Mouse (Mus musculus) hindbrain, embryonic 13.5 days (tissue): ENCODE results near the gene Fxyd2. TPM values are rescaled to one million over a fixed set of nuclear protein-coding genes. Genes with fewer than 3 reads are reported as not detected.

Source experiments
- ATAC-seq: fragments of 200-750 bp; cut with Nextera tagmentation; 2 replicates; pipeline ENCODE4 v1.8.0; 2017; ENCODE audit warnings: moderate TSS enrichment; ENCODE audit not compliant: low FRiP score
- H3K27ac ChIP-seq: fragments of 300-500 bp; sonication (generic); 2 replicates; pipeline ENCODE4 v1.5.1; 2015; ENCODE audit warnings: inconsistent platforms, mild to moderate bottlenecking, moderate library complexity
- H3K27me3 ChIP-seq: fragments of 300-500 bp; sonication (generic); 2 replicates; pipeline ENCODE4 v1.6.1; 2015; ENCODE audit warnings: mild to moderate bottlenecking, inconsistent platforms
- H3K36me3 ChIP-seq: fragments of 300-500 bp; sonication (generic); 2 replicates; pipeline ENCODE4 v1.6.1; 2015; ENCODE audit warnings: mild to moderate bottlenecking, inconsistent platforms
- H3K4me1 ChIP-seq: fragments of 300-500 bp; sonication (generic); replicated peaks from 2 replicates; pipeline ENCODE4 v1.6.1; 2015; ENCODE audit warnings: inconsistent platforms
- H3K4me2 ChIP-seq: fragments of 300-500 bp; sonication (generic); 2 replicates; pipeline ENCODE4 v1.6.1; 2015; ENCODE audit warnings: inconsistent platforms, mild to moderate bottlenecking, moderate library complexity
- H3K4me3 ChIP-seq: fragments of 300-500 bp; sonication (generic); 2 replicates; pipeline ENCODE4 v1.5.1; 2015; ENCODE audit warnings: mild to moderate bottlenecking, inconsistent platforms
- H3K9ac ChIP-seq: fragments of 300-500 bp; sonication (generic); 2 replicates; pipeline ENCODE4 v1.6.1; 2015; ENCODE audit warnings: mild to moderate bottlenecking, inconsistent platforms
- H3K9me3 ChIP-seq: fragments of 300-500 bp; sonication (generic); 2 replicates; pipeline ENCODE4 v1.6.1; 2016; ENCODE audit warnings: inconsistent platforms
- WGBS: fragments of 180-500 bp; shearing (Covaris S2); methylation state at CpG from one replicate; pipeline ENCODE4 v1.1.7; 2015; 5-methylcytosine and 5-hydroxymethylcytosine counted together
- polyA plus RNA-seq: library from polyadenylated mRNA; unstranded; fragments of >200 nt; fragmentation: Nextera tagmentation; extraction: Ambion mirVana; gene quantifications from 2 replicates; pipeline ENCODE4 v1.2.1, GENCODE M21; 2015

Fxyd2 gene
- polyA plus RNA-seq, 1 experiment from 2014 or later, result 6.4 TPM

- no peak overlapping the region for H3K27ac ChIP-seq
- no peak overlapping the region for H3K4me3 ChIP-seq
- peaks cover 15% of the 10 kb centered on the region for H3K27me3 ChIP-seq
- peaks cover 5% of the 10 kb centered on the region for H3K4me1 ChIP-seq
- ATAC-seq, result no peak
- no peak overlapping the region for H3K4me2 ChIP-seq
- no peaks in the 10 kb centered on the region for H3K9me3 ChIP-seq
- WGBS, result 76% methylated on average over 4 of the region's 4 CpGs
- H3K36me3 ChIP-seq, result no peaks in the 10 kb centered on the region
- H3K9ac ChIP-seq, result no peak overlapping the region
These were observed 13.4 kb downstream of the Fxyd2 start for GRCm38 (mm10) chr9:45412700-45413477.

- no peaks in the 10 kb centered on the region for H3K9me3 ChIP-seq
- H3K27ac ChIP-seq, result no peak overlapping the region
- H3K9ac ChIP-seq, result no peak overlapping the region
- peaks cover 15% of the 10 kb centered on the region for H3K27me3 ChIP-seq
- no peak overlapping the region for H3K4me2 ChIP-seq
- ATAC-seq, result no peak
- H3K4me1 ChIP-seq, result peaks cover 5% of the 10 kb centered on the region
- WGBS, result 59% methylated on average over 5 of the region's 5 CpGs
- no peaks in the 10 kb centered on the region for H3K36me3 ChIP-seq
- no peak overlapping the region for H3K4me3 ChIP-seq
These were observed 14.1 kb downstream of the Fxyd2 start for GRCm38 (mm10) chr9:45413478-45414140.

GRCm38 (mm10) chr9:45415912-45416311 is 16.4 kb downstream of the Fxyd2 start:
- ATAC-seq, result no peak
- Histone ChIP-seq H3K9ac (no peak overlapping the region), H3K4me3 (no peak overlapping the region), H3K27me3 (peaks cover 10% of the 10 kb centered on the region; the same call in 1 of the 2 replicates), H3K4me1 (peaks cover 5% of the 10 kb centered on the region), H3K36me3 (no peaks in the 10 kb centered on the region), H3K9me3 (no peaks in the 10 kb centered on the region), H3K4me2 (no peak overlapping the region), H3K27ac (no peak overlapping the region)
- 47% methylated on average over 4 of the region's 4 CpGs for WGBS

- no peak for ATAC-seq
- H3K4me2 ChIP-seq, result no peak overlapping the region
- H3K9me3 ChIP-seq, result no peaks in the 10 kb centered on the region
- H3K36me3 ChIP-seq, result no peaks in the 10 kb centered on the region
- no peak overlapping the region for H3K27ac ChIP-seq
- H3K9ac ChIP-seq, result no peak overlapping the region
- WGBS, result 32% methylated on average over 8 of the region's 8 CpGs
- 0 out of 2 replicates have a peak, but pooled peaks cover 9% of the 10 kb centered on the region for H3K27me3 ChIP-seq
- H3K4me3 ChIP-seq, result no peak overlapping the region
- H3K4me1 ChIP-seq, result peaks cover under 1% of the 10 kb centered on the region
These were observed 17.8 kb downstream of the Fxyd2 start for GRCm38 (mm10) chr9:45417245-45417644.

- 54% methylated on average over 8 of the region's 8 CpGs for WGBS
These were observed 18.8 kb downstream of the Fxyd2 start for GRCm38 (mm10) chr9:45418252-45418651.

GRCm38 (mm10) chr9:45421209-45421608 is 21.7 kb downstream of the Fxyd2 start:
- Histone ChIP-seq H3K36me3 (no peaks in the 10 kb centered on the region), H3K9me3 (no peaks in the 10 kb centered on the region), H3K4me3 (no peak overlapping the region), H3K9ac (no peak overlapping the region), H3K4me2 (no peak overlapping the region), H3K4me1 (no peaks in the 10 kb centered on the region), H3K27me3 (0 out of 2 replicates have a peak, but pooled peaks cover 24% of the 10 kb centered on the region), H3K27ac (no peak overlapping the region)
- no peak for ATAC-seq
- 58% methylated on average over 8 of the region's 8 CpGs for WGBS

More at GRCm38 (mm10) chr9:45418252-45418651, 18.8 kb downstream of the Fxyd2 start:
- ATAC-seq, result no peak
- Histone ChIP-seq H3K9ac (no peak overlapping the region), H3K27me3 (0 out of 2 replicates have a peak, but pooled peaks cover 12% of the 10 kb centered on the region), H3K27ac (no peak overlapping the region), H3K4me1 (no peaks in the 10 kb centered on the region), H3K36me3 (no peaks in the 10 kb centered on the region), H3K9me3 (no peaks in the 10 kb centered on the region), H3K4me3 (no peak overlapping the region), H3K4me2 (no peak overlapping the region)

- H3K9me3 ChIP-seq, result no peaks in the 10 kb centered on the region
- H3K9ac ChIP-seq, result no peak overlapping the region
- 83% methylated on average over 7 of the region's 7 CpGs for WGBS
- no peak overlapping the region for H3K4me2 ChIP-seq
- no peak overlapping the region for H3K4me3 ChIP-seq
- peaks cover 36% of the 10 kb centered on the region for H3K27me3 ChIP-seq
- ATAC-seq, result no peak
- H3K36me3 ChIP-seq, result no peaks in the 10 kb centered on the region
- H3K27ac ChIP-seq, result no peak overlapping the region
- no peaks in the 10 kb centered on the region for H3K4me1 ChIP-seq
These were observed 23.4 kb downstream of the Fxyd2 start for GRCm38 (mm10) chr9:45422761-45423298.

GRCm38 (mm10) chr9:45426456-45426855 is 27.0 kb downstream of the Fxyd2 start, which contains the start of gene Dscaml1:
Dscaml1 (plus strand) TSS chr9:45426628.
- Histone ChIP-seq H3K36me3 (no peaks in the 10 kb centered on the region), H3K9ac (no peak within 1 kb of the TSS), H3K27ac (no peak within 1 kb of the TSS), H3K4me3 (no peak within 1 kb of the TSS), H3K27me3 (peaks cover 57% of the 10 kb centered on the region), H3K4me2 (no peak within 1 kb of the TSS), H3K9me3 (no peaks in the 10 kb centered on the region), H3K4me1 (peaks cover 17% of the 10 kb centered on the region)
- WGBS, result 79% methylated on average over 4 of the region's 4 CpGs
- ATAC-seq, result no peak

- Histone ChIP-seq H3K4me3 (peak overlapping the region; percentile 62), H3K4me2 (peak overlapping the region; percentile 78), H3K4me1 (peaks cover 44% of the 10 kb centered on the region), H3K36me3 (no peaks in the 10 kb centered on the region), H3K9ac (no peak overlapping the region), H3K27me3 (peaks cover 63% of the 10 kb centered on the region), H3K9me3 (no peaks in the 10 kb centered on the region), H3K27ac (no peak overlapping the region)
- ATAC-seq, result no peak
- 26% methylated on average over 5 of the region's 5 CpGs for WGBS
These were observed 29.9 kb downstream of the Fxyd2 start for GRCm38 (mm10) chr9:45429392-45429791.

- Histone ChIP-seq H3K4me1 (peaks cover 51% of the 10 kb centered on the region), H3K27ac (peak overlapping the region; percentile 92), H3K9ac (peak overlapping the region; percentile 86), H3K4me3 (peak overlapping the region; percentile 62), H3K36me3 (no peaks in the 10 kb centered on the region), H3K27me3 (peaks cover 60% of the 10 kb centered on the region), H3K4me2 (peak overlapping the region; percentile 78), H3K9me3 (no peaks in the 10 kb centered on the region)
- ATAC-seq, result peak; percentile 47
- WGBS, result 3% methylated on average over 41 of the region's 54 CpGs
These were observed 30.7 kb downstream of the Fxyd2 start for GRCm38 (mm10) chr9:45429951-45430697.

GRCm38 (mm10) chr9:45430698-45430959 is 31.2 kb downstream of the Fxyd2 start:
- no peaks in the 10 kb centered on the region for H3K9me3 ChIP-seq
- peak overlapping the region; percentile 78 for H3K4me2 ChIP-seq
- 2% methylated on average over 16 of the region's 17 CpGs for WGBS
- H3K4me3 ChIP-seq, result peak overlapping the region; percentile 62
- ATAC-seq, result 0 out of 2 replicates have a peak, but pooled peaks have one; percentile 8
- peaks cover 60% of the 10 kb centered on the region for H3K27me3 ChIP-seq
- H3K4me1 ChIP-seq, result peaks cover 56% of the 10 kb centered on the region
- H3K9ac ChIP-seq, result peak overlapping the region; percentile 86
- no peaks in the 10 kb centered on the region for H3K36me3 ChIP-seq
- peak overlapping the region; percentile 92 for H3K27ac ChIP-seq

GRCm38 (mm10) chr9:45431150-45431549 is 31.7 kb downstream of the Fxyd2 start:
- no peak; the same call in 1 of the 2 replicates for ATAC-seq
- H3K9me3 ChIP-seq, result no peaks in the 10 kb centered on the region
- 3% methylated on average over 26 of the region's 26 CpGs for WGBS
- peaks cover 61% of the 10 kb centered on the region for H3K4me1 ChIP-seq
- H3K4me2 ChIP-seq, result peak overlapping the region; percentile 78
- peak overlapping the region; percentile 86 for H3K9ac ChIP-seq
- no peaks in the 10 kb centered on the region for H3K36me3 ChIP-seq
- peak overlapping the region; percentile 92 for H3K27ac ChIP-seq
- H3K4me3 ChIP-seq, result peak overlapping the region; percentile 62
- peaks cover 57% of the 10 kb centered on the region for H3K27me3 ChIP-seq
